Mouse (Mus musculus) hindbrain, postnatal 0 days (tissue): ENCODE measurements around the gene Ube2n. TPM values are rescaled to one million over a fixed set of nuclear protein-coding genes. Genes with fewer than 3 reads are reported as not detected.

ENCODE experiments used
- ATAC-seq: fragments of 200-750 bp; cut with Nextera tagmentation; 2 replicates; pipeline ENCODE4 v1.8.0; 2017; ENCODE audit warnings: mild to moderate bottlenecking, moderate TSS enrichment, moderate library complexity
- DNase-seq: peaks from one replicate; pipeline ENCODE4 v3.0.0-alpha.2; 2015; ENCODE audit warnings: low spot score
- H3K27ac ChIP-seq: fragments of 300-500 bp; sonication (generic); 2 replicates; pipeline ENCODE4 v1.5.1; 2014; ENCODE audit warnings: mild to moderate bottlenecking
- H3K27me3 ChIP-seq: fragments of 300-500 bp; sonication (generic); 2 replicates; pipeline ENCODE4 v1.6.1; 2014; ENCODE audit warnings: low read length, mixed read lengths; ENCODE audit not compliant: insufficient read depth
- H3K36me3 ChIP-seq: fragments of 300-500 bp; sonication (generic); 2 replicates; pipeline ENCODE4 v1.6.1; 2014; ENCODE audit warnings: low read length, mixed read lengths; ENCODE audit not compliant: insufficient read depth
- H3K4me1 ChIP-seq: fragments of 300-500 bp; sonication (generic); 2 replicates; pipeline ENCODE4 v1.6.1; 2014; ENCODE audit warnings: antibody characterized with exemption, low read length, mixed read lengths; ENCODE audit not compliant: insufficient read depth
- H3K4me2 ChIP-seq: fragments of 300-500 bp; sonication (generic); 2 replicates; pipeline ENCODE4 v1.6.1; 2014; ENCODE audit warnings: low read depth, mild to moderate bottlenecking, low read length, moderate library complexity, mixed read lengths
- H3K4me3 ChIP-seq: fragments of 300-500 bp; sonication (generic); 2 replicates; pipeline ENCODE4 v1.5.1; 2014; ENCODE audit warnings: low read length
- H3K9ac ChIP-seq: fragments of 300-500 bp; sonication (generic); replicated peaks from 2 replicates; pipeline ENCODE4 v1.6.1; 2014; ENCODE audit warnings: mild to moderate bottlenecking, low read length, moderate library complexity, mixed read lengths
- H3K9me3 ChIP-seq: fragments of 300-500 bp; sonication (generic); 2 replicates; pipeline ENCODE4 v1.6.1; 2016; ENCODE audit warnings: low read length, mixed read lengths
- CTCF ChIP-seq: IDR thresholded peaks from 2 replicates; pipeline ENCODE4 v1.5.1; 2016; ENCODE audit warnings: antibody characterized with exemption, control low read depth, low read depth
- WGBS: fragments of 180-500 bp; shearing (Covaris S2); extraction: QIAGEN DNeasy Blood & Tissue Kit; methylation state at CpG from one replicate; pipeline ENCODE4 v1.1.7; 2014; 5-methylcytosine and 5-hydroxymethylcytosine counted together
- microRNA-seq, 2 experiments: library from miRNA; unstranded; fragments of <30 nt; microRNA quantifications; one replicate each; pipeline ENCODE4; 2016
- polyA plus RNA-seq: library from polyadenylated mRNA; unstranded; fragments of >200 nt; fragmentation: Nextera tagmentation; extraction: Ambion mirVana; gene quantifications from 2 replicates; pipeline ENCODE4 v1.2.1, GENCODE M21; 2015
- total RNA-seq: library from RNA; depleted of rRNA; stranded (reverse); fragments of >200 nt; gene quantifications from 2 replicates; pipeline ENCODE4 v1.2.3, GENCODE M21; 2014; rRNA removed

The Ube2n gene
- total and polyA plus RNA-seq, 2 experiments from 2014 or later: 203 to 333 TPM

DNA sequence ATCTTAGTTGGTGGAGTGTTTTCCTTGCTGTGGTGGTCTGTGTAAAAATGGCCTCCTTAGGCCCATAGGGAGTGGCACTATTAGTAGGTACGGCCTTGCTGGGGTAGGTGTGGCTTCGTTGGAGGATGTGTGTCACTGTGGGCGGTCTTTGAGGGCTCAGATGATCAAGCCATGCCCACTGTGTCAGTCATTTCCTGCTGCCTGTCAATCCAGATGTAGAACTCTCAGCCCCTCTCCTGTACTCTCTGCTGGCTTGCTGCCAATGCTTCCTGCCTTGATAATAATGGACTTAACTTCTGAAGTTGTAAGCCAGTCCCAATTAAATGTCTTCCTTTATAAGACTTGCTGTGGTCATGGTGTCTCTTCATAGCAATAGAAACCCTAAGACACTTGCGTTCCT is 74.3 kb downstream of the Ube2n start:
- 87% methylated on average over 4 of the region's 4 CpGs for WGBS
- Histone ChIP-seq H3K27ac (no peak overlapping the region), H3K4me2 (no peak overlapping the region), H3K4me3 (no peak overlapping the region), H3K36me3 (no peaks in the 10 kb centered on the region), H3K9me3 (no peaks in the 10 kb centered on the region), H3K9ac (no peak overlapping the region), H3K4me1 (no peaks in the 10 kb centered on the region), H3K27me3 (no peaks in the 10 kb centered on the region)
- no peak for TF ChIP-seq CTCF
- DNase-seq: no peak
- no peak for ATAC-seq

DNA sequence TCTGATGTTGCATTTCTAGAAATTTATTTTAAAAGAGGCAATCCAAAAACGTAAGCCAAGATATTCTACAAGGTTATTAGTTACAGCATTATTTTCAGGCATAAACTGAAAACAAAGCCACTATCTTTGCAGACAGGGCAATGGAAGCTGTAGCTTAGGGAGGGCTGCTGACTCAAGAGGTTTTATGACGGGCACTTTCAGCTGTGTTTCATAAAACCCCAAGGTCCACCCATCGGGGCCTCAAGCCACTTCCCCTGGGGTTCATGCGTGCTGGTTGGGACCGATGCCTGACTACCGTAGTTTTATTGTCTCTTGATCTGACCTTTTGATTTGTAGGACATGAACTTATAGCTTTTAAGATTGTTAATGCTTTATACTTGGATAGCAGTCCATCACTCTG is 75.3 kb downstream of the Ube2n start:
- Histone ChIP-seq H3K27me3 (no peaks in the 10 kb centered on the region), H3K4me1 (no peaks in the 10 kb centered on the region), H3K4me3 (no peak overlapping the region), H3K9me3 (no peaks in the 10 kb centered on the region), H3K36me3 (no peaks in the 10 kb centered on the region), H3K27ac (no peak overlapping the region), H3K4me2 (no peak overlapping the region), H3K9ac (no peak overlapping the region)
- WGBS: 89% methylated on average over 6 of the region's 6 CpGs
- no peak for TF ChIP-seq CTCF
- DNase-seq: no peak
- no peak for ATAC-seq

- H3K9me3 ChIP-seq: no peaks in the 10 kb centered on the region
- no peaks in the 10 kb centered on the region for H3K27me3 ChIP-seq
- no peak for TF ChIP-seq CTCF
- no peaks in the 10 kb centered on the region for H3K4me1 ChIP-seq
- H3K4me3 ChIP-seq: no peak overlapping the region
- ATAC-seq (no peak), DNase-seq (no peak)
- H3K27ac ChIP-seq: no peak overlapping the region
- no peaks in the 10 kb centered on the region for H3K36me3 ChIP-seq
- no peak overlapping the region for H3K4me2 ChIP-seq
- no peak overlapping the region for H3K9ac ChIP-seq
- WGBS: 86% methylated on average over 4 of the region's 4 CpGs
Measured at GRCm38 (mm10) chr10:95591257-95591656, 76.3 kb downstream of the Ube2n start.

DNA sequence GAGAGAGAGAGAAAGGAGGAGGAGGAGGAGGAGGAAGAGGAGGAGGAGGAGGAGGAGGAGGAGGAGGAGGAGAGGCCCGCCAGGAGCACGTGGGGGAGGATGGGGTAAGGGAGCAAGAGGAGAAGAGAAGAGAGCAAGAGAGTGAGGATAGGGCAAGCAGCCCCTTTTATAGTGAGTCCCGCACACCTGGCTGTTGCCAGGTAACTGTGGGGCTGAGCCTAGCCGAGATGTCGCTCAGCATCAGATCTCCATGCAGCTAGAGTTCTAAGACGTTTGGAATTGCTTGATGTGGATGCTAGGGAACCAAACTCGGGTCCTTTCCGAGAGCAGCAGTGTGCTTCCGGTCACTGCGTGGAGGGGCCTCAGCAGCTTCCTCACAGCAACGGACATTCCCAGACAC is 79.5 kb downstream of the Ube2n start:
- DNase-seq (no peak), ATAC-seq (no peak)
- WGBS: 37% methylated on average over 11 of the region's 11 CpGs
- no peaks in the 10 kb centered on the region for H3K4me1 ChIP-seq
- no peak for TF ChIP-seq CTCF
- H3K4me2 ChIP-seq: no peak overlapping the region
- H3K9ac ChIP-seq: no peak overlapping the region
- H3K36me3 ChIP-seq: no peaks in the 10 kb centered on the region
- no peak overlapping the region for H3K4me3 ChIP-seq
- no peaks in the 10 kb centered on the region for H3K9me3 ChIP-seq
- no peak overlapping the region for H3K27ac ChIP-seq
- H3K27me3 ChIP-seq: no peaks in the 10 kb centered on the region

Small RNAs within 50 kb of the gene (microRNA-seq; reads per million reads assigned to microRNA genes)
- 5.1 to 6.4 reads per million in 2 experiments for gene Mir3058

Other genes starting within 250 kb of the Ube2n start
- 13.1 and 15.5 TPM in 2 replicates for gene Cradd, start 191.0 kb upstream of the Ube2n start, total RNA-seq
- gene Cradd, start 191.0 kb upstream of the Ube2n start, polyA plus RNA-seq: 8.5 and 8.9 TPM in 2 replicates
- 51.7 and 57.0 TPM in 2 replicates for gene Socs2, start 98.0 kb upstream of the Ube2n start, total RNA-seq
- gene Socs2, start 98.0 kb upstream of the Ube2n start, polyA plus RNA-seq: 112 and 122 TPM in 2 replicates
- 126 and 146 TPM in 2 replicates for gene Mrpl42, start 13.2 kb upstream of the Ube2n start, total RNA-seq
- 277 and 289 TPM in 2 replicates for gene Mrpl42, start 13.2 kb upstream of the Ube2n start, polyA plus RNA-seq
- 52.3 and 55.5 TPM in 2 replicates for gene Nudt4, start 49.0 kb downstream of the Ube2n start, total RNA-seq
- 64.3 and 64.7 TPM in 2 replicates for gene Nudt4, start 49.0 kb downstream of the Ube2n start, polyA plus RNA-seq
- not detected in 2 replicates for gene Anapc15-ps, start 158.3 kb downstream of the Ube2n start, total RNA-seq
- 0.54 TPM in 1 of 2 replicates, not detected in the other for gene Anapc15-ps, start 158.3 kb downstream of the Ube2n start, polyA plus RNA-seq